Mouse (Mus musculus): ENCODE measurements around the gene Fcrla.

The Fcrla gene

DNA sequence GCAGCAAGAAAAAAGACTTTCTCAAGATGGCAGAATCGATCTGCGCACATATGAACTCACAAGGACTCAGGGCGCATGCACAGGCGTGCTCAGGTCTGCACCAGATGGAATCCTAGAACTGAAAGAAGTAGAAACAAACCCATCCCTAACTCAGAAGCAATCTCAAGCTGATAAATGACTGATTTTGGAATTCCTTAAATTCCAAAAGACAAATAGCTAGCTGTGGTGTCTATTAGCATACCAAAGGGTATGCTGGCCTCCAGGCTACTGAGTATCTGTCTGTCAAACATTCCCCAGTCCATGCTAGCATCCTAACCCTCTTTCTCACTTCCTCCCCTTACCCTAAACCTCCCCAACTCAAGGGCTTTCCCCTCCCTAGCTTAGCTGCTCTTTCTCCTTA lies 38.1 kb downstream of the Fcrla start:
- DNase-seq (ENCODE audit: low spot score in 2 of 2) = no peak

- no peak for DNase-seq (ENCODE audit: low spot score in 2 of 2)
These were observed 41.3 kb downstream of the Fcrla start for GRCm38 (mm10) chr1:170886044-170886458.

DNA sequence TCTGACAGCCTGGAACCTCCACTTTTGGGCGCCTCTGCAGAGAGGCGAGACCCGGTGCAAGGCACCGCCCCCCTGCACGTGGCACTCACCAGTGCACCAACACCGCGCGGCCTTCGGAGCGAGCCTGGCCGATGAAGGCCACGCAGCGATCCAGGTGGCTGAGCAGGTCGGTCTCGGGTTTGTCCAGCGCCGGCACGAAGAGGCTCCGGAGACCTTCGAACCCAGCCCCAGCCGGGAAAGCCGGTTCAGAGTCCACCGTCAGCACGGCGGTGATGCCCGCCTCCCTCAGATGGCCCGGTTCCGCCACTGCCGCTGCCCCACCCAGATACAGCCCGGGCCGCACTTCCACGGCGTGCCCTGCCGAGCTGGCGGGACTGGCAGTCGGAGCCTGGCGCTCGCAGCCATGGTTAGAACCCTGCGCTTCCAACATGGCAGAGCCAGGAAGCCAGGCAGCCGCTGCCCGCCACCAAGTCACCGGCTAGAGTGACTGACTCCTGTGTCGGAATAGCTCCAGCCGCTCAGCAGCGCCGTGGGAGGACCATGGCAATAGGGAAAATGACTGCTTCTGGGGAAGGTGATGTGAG lies 42.3 kb downstream of the Fcrla start, which contains the start of the genes Gm26620 and Dusp12:
Gene Gm26620, plus strand, starts transcription at position 88 of the 584 bp plus-strand sequence.
Gene Dusp12, minus strand, starts transcription at position 563 of the 584 bp plus-strand sequence.
- peak; percentile 52 to 69 for DNase-seq (ENCODE audit: low spot score in 2 of 2)

GRCm38 (mm10) chr1:170884390-170884789 lies 43.0 kb downstream of the Fcrla start:
- DNase-seq (ENCODE audit: low spot score in 2 of 2) = no peak

- no peak for DNase-seq (ENCODE audit: low spot score in 2 of 2)
These were observed 44.4 kb downstream of the Fcrla start for GRCm38 (mm10) chr1:170882915-170883485.

- DNase-seq (ENCODE audit: low spot score in 2 of 2) = no peak
These were observed 50.5 kb downstream of the Fcrla start for GRCm38 (mm10) chr1:170876906-170877305.

GRCm38 (mm10) chr1:170875676-170876075 lies 51.7 kb downstream of the Fcrla start:
- no peak for DNase-seq (ENCODE audit: low spot score in 2 of 2)

GRCm38 (mm10) chr1:170871961-170872360 lies 55.4 kb downstream of the Fcrla start:
- DNase-seq (ENCODE audit: low spot score in 2 of 2) = no peak

DNA sequence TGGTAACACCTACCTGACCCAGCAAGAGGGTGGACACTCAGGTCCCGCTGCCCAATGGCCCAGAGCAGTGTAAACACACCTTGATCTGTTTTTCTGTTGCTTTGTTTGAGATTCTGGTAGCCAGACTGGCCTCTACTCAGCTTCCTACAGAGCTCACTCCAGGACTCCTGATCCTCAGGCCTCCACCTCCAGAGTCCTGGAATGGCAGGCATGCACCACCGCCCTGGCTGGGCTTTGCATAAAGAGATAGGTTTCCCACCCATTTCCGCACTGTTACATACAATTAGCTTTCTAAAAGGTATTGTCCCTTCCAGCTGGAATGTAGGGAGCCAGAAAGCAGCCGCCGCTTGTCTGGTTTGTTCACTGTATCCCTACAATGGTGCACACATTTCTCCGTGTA lies 56.0 kb downstream of the Fcrla start:
- DNase-seq (ENCODE audit: low spot score in 2 of 2) = no peak

DNA sequence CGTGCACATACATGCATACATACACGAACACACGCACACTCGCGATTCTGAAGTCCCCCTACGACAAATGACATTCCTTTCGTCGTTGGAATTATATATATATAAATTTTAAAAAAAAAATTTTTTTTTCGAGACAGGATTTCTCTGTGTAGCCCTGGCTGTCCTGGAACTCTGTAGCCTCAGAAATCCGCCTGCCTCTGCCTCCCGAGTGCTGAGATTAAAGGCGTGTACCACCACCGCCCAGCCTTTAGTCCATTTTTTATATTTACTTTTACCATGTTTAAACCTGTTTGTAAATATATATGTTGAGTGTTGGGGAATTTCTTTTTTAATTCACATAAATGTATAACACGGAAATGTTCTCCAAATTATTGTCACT lies 58.5 kb downstream of the Fcrla start:
- DNase-seq (ENCODE audit: low spot score in 2 of 2) = no peak

DNA sequence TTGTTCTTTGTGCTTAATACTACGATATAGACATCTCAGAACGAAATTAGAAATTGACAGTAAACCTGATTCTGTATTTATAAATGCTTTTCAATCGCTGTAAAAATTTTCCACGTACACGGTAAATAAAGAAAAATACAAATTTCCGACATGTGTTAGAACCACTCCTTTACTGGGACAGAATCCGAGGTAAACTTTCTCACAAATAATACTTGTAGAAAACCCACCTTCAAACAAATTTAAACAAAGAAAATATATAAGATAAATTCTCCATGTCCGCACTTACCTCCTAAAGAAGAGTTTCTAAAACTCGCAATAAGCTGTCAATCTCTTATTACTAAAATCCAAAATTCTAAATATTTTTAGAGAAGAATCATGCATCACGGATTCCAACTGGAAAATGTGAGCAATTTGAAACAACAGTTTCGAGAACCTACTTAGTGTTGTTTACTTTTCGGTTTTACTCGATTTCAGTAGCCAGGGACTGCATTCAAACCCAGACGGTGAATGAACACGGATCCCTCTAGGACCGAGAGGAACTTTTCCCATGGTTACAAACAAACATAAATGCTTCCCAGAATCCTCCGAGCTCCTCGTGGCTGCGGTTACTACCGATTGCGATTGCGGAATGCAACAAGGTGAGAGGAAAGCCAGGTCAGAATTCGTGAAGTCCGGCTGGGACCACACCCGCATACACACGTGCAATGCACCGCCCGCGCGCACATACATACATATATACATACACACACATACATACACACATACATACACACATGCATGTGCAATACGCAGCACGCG lies 59.1 kb downstream of the Fcrla start:
- DNase-seq (ENCODE audit: low spot score in 2 of 2) = peak in 1 of 2 experiments; percentile 35

DNA sequence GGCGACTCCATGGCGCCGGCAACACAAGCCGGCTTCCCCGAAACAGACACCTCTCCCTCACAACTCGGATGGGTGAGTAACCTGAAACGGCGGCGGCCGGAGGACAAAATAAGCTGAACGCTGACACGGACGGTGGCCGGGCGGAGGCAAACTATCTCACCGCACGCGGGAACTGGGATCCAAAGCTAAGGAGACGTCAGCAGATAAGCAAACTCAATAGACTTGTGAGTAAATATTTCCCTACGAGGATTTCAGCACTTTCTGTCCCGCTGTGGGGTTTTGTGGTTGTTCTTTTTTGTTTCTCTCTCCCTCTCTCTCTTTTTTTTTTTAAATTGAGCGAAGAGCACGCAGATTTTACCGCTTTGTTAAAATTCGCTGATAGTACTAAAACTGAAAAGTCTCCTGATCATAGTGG lies 59.7 kb downstream of the Fcrla start, which contains the start of gene Atf6:
Gene Atf6, minus strand, starts transcription at position 81 of the 415 bp plus-strand sequence.
- peak; percentile 91 to 96 for DNase-seq (ENCODE audit: low spot score in 2 of 2)

Data from spleen, postnatal 14 days (tissue).